Mouse (Mus musculus): ENCODE measurements at regions not wholly inside any gene's neighbourhood (a gene's known extent, or its start where the extent isn't known, plus 50 kb on each side); places are given as distances from the start of the nearest gene placed in this dataset.

DNA sequence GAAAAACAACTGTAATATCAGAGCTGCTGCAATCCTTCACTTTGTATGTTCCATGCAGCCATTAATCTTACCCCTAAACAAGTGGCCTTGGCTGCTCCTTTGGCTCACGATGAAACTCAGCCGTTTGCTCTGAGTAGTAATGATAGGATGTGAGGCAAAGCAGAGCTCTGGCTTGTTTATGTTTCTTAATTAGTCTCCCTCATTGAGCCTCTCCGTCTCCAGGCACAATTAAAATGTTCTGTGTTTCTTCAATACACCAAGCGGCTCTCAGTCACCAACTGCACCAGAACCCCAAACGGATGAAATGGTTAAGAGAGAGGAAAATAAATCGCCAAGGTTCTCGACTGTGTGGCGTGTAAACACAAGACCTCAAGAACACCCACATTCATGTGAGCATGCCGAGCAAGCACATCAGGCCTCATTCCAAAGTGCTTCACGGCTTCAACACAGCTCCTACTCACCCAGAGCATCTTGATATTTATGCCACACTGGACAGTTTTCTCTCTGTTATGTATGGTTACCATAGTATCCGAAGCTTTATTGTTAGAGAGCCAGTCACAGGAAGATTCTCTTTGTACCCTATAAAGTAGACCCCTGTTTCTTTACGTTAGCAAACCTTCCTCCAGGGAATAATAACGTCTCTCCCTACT, 280.4 kb downstream of the Lyplal1 start:
- DNase-seq (ENCODE audit: low spot score in 2 of 2), result peak in 1 of 2 experiments; percentile 22

DNA sequence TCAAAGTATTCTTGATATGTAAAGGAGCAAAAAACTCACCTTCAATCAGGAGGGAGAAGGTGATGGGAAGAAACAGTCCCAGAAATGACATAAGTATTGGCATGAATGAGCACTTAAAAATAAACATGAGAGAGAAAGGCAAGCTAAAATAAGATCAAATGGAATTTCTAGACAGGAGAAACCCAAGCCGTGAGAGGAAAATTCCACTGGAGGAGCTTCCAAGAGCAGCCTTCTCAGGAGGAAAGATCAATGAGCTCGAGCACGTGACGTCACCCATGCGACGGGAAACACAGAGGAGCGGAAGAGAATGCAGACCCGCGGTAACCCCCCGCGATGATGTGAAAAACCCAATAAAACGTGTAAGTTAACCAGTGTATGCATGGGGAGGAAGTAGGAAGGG, 274.6 kb downstream of the Lyplal1 start:
- DNase-seq (ENCODE audit: low spot score in 2 of 2), result peak; percentile 18 to 53

DNA sequence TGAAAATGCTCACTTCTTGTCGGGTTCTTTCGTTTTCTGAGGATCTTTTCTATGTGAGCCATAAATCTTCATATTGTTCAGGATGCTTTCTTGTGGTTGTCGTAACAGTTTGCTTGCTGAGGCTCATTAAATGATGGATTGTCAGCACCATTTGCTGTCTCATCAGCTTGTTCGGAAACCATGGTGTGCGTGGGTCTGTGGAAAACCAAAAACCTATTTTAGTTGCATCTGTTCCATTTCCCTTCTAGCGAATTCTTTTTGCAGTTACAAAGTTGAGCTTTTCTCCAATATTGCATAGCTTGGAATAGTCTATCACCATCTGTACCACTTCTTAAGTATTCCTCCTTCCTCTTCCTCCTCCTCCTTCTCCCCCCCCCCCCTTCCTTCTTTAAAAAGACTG, 269.9 kb downstream of the Lyplal1 start:
- DNase-seq (ENCODE audit: low spot score in 2 of 2), result peak in 1 of 2 experiments; percentile 53

DNA sequence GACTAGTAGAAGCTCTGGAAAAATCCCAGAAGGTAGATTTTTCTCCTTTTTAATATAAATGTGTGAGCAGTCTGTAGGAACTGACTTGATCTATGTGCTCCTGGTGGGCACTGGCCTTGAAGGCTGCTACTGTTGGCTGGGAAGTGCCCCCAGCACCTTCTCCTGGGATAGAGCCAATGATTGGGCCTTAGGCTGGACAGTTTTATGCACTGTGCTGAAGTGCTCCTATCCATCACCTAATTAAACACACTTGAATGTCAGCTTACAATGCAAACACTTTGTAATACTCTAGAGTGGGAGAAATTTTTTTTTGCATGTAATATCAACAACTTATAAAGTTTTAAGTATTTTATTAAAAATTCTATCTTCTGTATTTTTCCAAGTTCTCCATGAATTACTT, 266.5 kb downstream of the Lyplal1 start:
- no peak for DNase-seq (ENCODE audit: low spot score in 2 of 2)

DNA sequence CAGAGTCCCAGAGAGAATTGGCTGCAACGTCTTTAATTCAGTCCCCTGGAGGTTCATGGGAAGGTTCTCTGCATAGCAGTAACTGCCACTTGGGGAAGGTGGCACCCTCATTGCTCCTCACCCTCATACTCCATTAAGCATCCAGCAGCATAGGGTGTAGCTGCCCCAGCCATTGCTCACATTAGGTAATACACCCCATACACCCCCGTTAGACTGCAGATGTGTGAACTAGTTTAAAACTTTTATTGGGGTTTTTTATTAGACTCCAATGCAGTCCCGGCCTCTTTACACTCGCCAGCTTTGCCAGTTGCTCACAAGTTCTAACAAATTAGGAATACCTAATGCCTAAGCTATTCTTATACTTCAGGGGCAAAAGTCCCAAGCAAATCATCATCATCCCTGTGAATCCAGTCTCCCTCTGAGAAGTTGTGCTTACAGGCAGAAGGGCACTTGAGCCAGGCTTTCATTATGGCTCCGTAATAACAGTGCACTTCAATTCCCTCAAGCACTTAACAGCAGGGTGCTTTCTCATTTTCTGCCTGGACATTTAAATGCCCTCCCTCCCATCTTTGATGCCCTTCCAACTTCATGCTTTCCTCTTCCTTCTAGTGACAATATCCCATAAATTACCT, 265.7 kb downstream of the Lyplal1 start:
- no peak for DNase-seq (ENCODE audit: low spot score in 2 of 2)

DNA sequence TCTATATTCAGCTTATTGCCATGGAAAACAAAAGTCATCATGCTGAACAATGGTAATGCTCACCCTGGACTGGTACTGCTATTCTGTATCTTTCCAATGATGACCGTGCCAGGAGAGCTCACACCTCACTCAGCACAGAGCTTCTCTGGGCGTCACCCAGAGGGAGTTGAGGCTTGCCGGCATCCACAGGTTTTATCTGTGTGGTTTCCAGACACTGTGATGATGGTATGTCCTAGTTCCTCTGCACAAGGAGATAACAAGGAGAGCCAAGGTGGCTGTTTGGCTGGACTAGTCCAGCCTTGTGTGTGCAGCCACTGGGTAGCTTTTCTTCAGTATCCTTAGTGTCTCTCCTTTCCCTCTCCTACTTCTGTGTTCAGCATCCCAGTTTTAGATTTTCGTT, 255.4 kb downstream of the Lyplal1 start:
- DNase-seq (ENCODE audit: low spot score in 2 of 2), result no peak

DNA sequence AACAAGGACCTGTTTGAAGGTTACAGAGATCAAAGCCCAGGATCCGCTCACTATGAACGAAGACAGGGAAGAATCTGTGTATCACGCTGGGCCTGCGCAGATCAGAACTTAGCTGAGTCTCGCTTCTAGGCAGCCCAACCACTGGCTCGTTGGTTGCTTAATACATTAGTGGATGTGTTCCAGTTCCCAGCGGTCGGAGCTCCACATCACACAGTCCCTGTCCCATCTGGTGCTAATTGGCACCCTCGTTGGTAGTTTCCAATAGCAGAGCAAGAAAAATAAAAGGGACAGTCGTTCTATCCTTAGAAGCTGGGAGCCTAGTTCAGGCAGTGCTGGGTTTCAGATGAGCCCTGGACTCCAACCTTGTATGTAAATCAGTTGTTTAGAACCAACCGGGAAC, 251.2 kb downstream of the Lyplal1 start:
- DNase-seq (ENCODE audit: low spot score in 2 of 2), result no peak

DNA sequence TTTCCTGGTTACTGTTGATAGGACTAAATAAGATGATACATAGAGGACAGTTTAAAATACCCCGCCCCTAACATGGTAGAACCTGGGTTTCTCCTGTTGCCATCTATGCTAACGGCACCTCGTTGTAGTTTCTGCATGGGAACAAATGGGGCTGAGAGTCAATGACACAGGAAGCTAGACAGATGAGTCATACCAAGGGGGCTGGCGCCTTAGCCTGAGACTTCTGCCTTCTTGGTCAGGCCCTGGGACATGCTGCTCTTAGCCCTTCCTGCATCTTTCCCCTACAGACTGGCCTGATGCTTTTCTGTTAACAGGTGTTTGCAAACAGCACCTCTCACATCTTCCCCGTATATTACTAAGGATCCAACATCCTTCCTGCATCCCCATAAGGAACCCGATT, 250.5 kb downstream of the Lyplal1 start:
- DNase-seq (ENCODE audit: low spot score in 2 of 2), result no peak

DNA sequence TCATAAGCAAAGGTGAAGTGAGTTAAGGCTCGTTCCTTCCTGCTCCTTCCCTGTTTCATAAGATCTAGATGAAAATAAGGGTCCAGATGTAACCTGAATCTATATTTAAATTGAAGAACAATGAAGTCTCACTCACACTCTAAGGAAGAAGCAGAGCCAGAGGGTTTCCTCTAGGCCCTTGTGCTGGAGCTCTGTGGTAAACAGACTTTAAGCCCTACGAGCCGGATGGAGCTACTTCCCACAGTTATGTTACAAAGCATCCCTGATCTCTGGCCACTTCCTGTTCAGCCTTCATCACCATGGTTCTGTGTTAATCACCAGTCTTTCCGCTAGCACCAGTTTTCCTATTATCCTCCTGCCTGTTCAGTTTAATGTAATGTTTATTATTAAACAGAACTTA, 250.1 kb downstream of the Lyplal1 start:
- DNase-seq (ENCODE audit: low spot score in 2 of 2), result no peak

DNA sequence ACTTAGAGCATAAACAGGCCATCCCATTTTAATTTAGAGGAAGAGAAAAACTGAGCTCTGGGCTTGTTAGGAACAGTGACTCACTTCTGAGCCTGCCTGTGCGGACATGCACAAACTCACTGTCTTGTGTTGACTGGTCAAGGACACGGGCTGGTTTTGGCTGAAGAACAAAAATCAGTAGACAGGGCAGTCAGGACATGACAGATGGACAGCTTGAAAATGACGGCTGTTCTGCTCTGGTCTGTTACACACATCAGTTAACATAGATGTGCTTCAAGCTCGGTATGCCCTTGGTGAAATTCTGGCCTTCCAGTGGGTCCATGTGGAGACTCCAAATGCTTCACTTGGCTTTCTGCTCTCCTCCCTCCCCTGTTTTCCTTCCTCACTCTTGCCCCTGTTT, 248.4 kb downstream of the Lyplal1 start:
- no peak for DNase-seq (ENCODE audit: low spot score in 2 of 2)

DNA sequence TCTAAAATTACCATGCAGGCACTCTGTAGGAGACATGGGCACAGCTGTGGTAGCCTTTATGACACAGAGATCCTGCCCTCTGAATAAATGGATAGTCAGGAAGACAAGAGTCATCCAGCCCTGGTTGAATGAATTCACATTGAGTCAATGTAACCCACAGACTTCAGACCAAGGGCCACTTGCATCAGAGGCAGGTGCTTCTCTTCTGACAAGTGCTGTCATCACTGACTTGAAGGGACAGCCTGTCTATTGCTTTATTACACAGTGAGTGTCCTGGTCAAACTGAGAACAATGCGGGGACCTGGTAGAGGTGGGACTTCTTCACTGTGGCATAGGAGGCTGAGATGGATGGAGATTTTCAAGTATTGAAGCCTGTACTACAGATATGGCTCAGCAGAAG, 230.1 kb downstream of the Lyplal1 start:
- no peak for DNase-seq (ENCODE audit: low spot score in 2 of 2)

DNA sequence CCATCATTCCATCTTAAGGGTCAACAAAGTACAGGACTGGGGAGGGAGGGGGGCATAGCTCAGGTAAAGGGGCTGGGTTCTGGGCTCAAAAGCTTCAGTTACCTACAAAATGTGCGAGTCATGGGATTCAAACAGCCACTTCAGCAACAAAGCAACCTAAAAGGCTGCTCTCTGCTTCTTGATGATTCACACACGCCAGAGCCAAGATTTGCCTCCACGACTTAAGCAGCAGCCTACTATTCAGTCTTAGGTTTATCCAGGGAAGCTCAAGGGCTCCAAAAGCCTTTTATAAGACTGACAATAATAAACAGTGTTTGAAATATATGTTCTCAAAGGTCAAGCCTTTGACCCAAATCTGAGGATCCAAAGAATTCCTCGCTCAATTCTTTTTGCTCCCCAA, 225.3 kb downstream of the Lyplal1 start:
- DNase-seq (ENCODE audit: low spot score in 2 of 2), result no peak

DNA sequence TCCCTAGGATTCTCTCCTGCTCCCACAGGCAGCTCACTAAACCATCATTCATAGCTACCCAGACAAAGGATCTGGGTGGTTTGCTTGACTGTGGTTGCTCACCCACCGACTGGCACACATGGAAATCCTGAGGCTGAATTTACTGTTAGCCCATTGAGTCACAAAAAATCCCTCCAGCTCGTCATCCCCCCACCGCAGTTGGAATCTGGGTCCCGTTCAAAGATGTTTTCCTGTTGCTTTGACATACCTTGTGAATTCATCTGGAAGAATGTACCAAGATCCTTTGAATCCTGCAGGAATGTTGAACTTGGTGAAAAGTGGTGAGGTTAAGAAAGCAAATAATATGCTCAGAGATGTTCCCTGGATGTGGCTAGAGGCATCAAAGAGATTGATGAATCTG, 223.7 kb downstream of the Lyplal1 start:
- DNase-seq (ENCODE audit: low spot score in 2 of 2), result no peak

DNA sequence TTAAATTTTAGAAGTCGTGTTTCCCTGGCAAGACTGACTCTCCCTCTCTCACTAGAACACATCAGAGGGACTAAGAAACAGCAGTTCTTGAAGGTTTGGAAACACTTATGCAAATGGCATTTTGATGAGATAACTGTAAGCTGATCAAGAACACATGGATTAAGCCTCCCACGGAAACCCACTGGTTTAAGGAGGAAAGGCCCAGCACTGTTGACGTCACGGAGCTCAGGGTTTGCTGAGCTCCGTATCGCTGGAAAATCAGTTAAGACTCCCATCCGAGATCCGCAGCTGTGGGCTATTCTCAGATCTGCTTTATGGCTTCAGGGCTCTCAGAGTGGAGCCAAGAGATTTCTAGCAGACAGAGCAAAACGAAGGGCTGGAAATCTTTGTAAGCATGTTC, 218.6 kb downstream of the Lyplal1 start:
- peak; percentile 8 to 26 for DNase-seq (ENCODE audit: low spot score in 2 of 2)

DNA sequence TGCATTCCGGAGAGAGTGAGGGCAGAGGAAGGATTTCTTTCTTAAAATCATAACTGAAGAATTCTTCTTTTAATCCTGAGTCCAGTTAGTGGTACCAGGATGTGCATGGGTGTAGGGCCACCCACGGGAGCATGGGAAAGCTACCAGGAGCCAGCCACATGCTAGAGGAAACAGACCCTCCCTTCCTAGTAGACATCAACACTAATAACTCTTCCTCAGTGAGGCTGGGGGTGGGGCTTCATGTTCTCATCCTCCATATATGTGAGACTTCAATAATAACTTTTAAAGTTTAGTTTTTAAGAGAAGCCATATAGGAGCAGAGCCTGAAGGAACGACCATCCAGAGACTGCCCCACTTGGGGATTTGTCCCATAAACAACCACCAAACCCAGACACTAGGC, 216.8 kb downstream of the Lyplal1 start:
- DNase-seq (ENCODE audit: low spot score in 2 of 2), result no peak

DNA sequence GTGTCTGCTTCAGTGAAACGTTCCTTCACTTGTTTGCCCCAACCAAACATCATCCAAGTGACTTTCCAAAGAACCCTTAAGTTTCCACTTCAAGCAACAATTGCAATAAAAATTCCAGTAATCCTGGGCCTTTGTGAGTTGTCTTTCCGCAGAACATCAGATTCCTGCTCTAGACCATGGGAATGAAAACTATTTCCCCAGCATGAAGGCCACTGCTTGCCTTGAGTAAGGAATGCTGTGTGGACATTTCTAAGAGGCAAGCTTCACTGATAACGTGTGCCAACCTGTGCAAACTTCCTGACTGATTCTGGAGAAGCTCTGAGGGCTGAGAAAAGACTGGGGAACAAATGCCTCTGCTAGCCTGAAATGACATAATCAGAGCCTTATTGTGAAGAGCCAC, 214.7 kb downstream of the Lyplal1 start:
- no peak for DNase-seq (ENCODE audit: low spot score in 2 of 2)

DNA sequence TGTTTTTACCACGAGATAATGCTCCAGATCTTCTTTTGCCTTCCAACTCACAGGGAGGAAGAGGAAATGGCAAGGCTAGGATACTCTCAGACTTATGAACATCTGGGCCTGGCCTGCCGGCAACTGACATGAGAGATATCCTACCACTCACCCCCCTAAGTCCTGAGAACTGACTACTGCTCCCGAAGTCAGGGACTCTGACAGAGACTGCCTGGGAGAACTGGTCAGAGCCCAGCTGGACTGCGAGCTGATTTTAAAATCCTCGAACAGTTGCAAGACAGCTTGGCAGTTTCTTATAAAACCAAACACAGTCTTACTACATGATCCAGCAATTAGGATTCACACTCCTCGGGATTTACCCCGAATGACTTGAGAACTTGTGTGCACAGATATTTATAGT, 211.4 kb downstream of the Lyplal1 start:
- no peak for DNase-seq (ENCODE audit: low spot score in 2 of 2)

DNA sequence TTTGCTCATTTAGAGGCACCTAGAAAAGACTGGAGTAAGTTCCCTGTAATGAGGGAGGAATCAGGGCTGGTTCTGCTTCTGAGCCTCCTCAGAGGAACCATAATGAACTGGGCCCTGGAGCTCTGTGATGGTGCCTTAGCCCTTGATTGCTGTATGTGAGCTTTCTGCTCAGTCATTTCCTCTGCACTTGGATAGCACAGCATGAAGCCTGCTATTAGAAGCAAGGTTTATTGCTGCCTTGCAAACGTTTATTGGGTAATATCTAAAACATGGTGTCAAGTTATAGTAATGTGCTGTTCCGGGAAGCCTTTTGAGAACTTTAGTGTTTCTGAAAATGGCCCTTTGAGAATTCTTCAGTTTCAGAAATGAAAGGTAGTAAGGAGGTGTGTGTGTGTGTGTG, 201.5 kb downstream of the Lyplal1 start:
- DNase-seq (ENCODE audit: low spot score in 2 of 2), result no peak

DNA sequence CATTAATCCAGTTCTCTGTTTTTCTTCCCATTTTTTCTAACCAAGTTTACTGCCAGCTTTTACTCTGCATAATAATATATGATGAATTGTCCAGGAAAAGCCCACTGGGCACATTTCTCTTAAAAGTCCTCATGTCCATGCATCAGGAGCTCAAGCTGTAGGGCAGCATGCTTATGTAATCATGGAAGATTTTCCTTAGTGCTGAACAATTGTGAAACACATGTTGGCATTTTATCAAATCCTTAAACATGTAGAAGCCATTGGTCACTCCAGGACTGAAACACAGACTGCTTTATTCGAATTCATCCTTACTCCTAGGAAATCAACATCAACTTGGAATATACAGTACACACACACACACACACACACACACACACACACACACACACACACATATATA, 198.4 kb downstream of the Lyplal1 start:
- DNase-seq (ENCODE audit: low spot score in 2 of 2), result peak in 1 of 2 experiments; percentile 3

DNA sequence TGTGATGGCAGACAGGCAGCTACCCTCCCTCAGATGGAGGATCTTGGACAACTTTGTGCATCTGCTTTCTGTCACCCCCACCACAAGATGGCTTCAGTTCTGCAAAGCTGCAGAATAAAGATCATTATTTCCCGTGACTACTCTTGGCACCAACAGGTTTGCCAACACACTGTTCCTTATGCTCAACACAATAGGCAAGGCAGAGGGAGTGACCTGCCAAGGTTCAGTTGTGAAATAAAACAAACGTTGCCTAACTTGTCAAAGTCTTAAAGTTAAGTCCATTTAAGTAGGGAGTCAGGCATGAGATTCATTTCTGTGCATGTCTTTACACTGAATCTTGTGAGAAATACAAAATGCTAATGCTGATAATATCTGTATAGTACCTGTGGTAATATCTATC, 193.4 kb downstream of the Lyplal1 start:
- DNase-seq (ENCODE audit: low spot score in 2 of 2), result no peak

DNA sequence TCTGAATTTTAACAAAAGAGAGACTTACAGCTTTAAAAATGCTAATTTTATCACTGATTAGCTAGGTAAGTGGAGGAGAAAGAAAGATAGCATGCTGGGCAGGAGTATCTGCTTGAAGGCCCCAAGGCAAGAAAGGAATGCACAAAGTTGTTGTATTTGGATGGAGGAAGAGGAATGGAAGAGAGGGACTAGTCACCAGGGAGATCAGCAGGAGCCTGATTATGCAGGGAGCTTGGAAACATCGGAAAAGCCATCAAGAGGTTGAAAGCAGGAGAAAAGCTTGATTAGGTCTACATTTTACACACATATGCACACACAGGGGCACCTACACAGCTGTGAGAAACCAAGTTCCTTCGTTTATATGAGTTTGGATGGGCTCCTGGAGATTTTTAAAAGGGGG, 188.1 kb downstream of the Lyplal1 start:
- no peak for DNase-seq (ENCODE audit: low spot score in 2 of 2)

DNA sequence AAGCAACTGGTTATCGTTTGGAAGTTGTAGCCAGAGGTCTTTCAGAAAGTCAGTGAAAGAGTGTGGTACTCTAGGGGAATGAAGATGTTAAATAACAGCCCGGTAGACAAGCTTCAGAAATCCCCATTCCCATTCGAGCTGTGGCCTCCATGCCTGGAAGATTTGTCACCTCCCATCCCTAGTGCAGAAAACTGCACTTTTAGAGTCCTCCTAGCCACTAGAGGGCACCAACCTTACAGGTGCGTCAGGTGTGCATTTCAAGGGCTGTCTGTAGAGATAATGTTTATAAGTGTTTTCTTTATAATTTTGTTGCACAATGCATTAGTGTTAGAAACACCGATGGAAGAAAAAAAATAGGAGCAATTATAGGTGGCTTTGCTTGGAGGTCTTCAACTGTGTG, 187.3 kb downstream of the Lyplal1 start:
- DNase-seq (ENCODE audit: low spot score in 2 of 2), result no peak

DNA sequence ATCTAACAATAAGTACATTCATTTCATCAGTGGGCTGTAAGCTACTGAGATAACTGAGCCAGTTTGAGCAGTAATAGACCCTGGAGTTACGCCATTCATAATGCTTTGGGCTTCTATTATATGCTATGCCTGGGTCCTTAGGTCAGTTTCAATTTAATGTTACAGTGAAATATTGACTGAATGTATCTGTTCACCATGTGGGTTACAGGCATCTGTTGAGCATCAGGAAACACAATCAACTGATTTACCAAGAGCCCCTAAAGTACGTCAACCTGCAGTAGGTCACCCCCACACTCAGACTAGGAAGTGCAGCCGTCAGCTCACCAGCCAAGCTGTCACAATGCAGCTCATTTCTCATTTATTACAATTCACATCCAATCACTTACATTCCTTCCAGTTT, 183.5 kb downstream of the Lyplal1 start:
- no peak for DNase-seq (ENCODE audit: low spot score in 2 of 2)

DNA sequence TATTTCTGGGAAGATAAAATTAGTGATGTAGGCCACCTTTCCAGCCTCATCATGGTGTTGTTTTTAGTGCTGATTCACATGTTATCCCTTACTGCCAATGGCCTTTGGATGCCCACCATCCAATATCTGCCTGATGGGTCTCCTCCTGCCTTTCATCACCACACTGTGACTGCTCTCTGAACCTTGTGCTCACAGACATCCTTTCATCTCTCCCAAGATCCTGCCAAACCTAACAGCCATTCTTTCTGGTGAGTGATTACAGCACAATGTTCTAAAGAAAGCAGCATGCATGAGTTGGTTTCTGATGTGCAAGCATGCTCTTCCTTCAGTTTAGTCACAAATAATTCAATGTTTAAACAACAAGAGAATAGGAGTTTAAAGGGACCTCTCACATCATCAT, 180.1 kb downstream of the Lyplal1 start:
- no peak for DNase-seq (ENCODE audit: low spot score in 2 of 2)
